Mouse (Mus musculus) heart, embryonic 15.5 days (tissue): ENCODE measurements around the gene Nhs. TPM values are rescaled to one million over a fixed set of nuclear protein-coding genes. Genes with fewer than 3 reads are reported as not detected.

Experiments used
- ATAC-seq: fragments of 200-750 bp; cut with Nextera tagmentation; replicated peaks from 2 replicates; pipeline ENCODE4 v1.8.0; 2017; ENCODE audit warnings: low read depth, moderate TSS enrichment; ENCODE audit not compliant: insufficient number of reproducible peaks, insufficient read depth, low FRiP score
- H3K27ac ChIP-seq: fragments of 300-500 bp; sonication (generic); 2 replicates; pipeline ENCODE4 v1.5.1; 2015; ENCODE audit warnings: mild to moderate bottlenecking, inconsistent platforms
- H3K27me3 ChIP-seq: fragments of 300-500 bp; sonication (generic); 2 replicates; pipeline ENCODE4 v1.6.1; 2015; ENCODE audit warnings: inconsistent platforms
- H3K36me3 ChIP-seq: fragments of 300-500 bp; sonication (generic); 2 replicates; pipeline ENCODE4 v1.6.1; 2015; ENCODE audit warnings: mild to moderate bottlenecking, inconsistent platforms
- H3K4me1 ChIP-seq: fragments of 300-500 bp; sonication (generic); replicated peaks from 2 replicates; pipeline ENCODE4 v1.6.1; 2015; ENCODE audit warnings: inconsistent platforms
- H3K4me2 ChIP-seq: fragments of 300-500 bp; sonication (generic); 2 replicates; pipeline ENCODE4 v1.6.1; 2015; ENCODE audit warnings: inconsistent platforms, mild to moderate bottlenecking, moderate library complexity
- H3K4me3 ChIP-seq: fragments of 300-500 bp; sonication (generic); 2 replicates; pipeline ENCODE4 v1.5.1; 2015; ENCODE audit warnings: mild to moderate bottlenecking, inconsistent platforms
- H3K9ac ChIP-seq: fragments of 300-500 bp; sonication (generic); 2 replicates; pipeline ENCODE4 v1.6.1; 2015; ENCODE audit warnings: mild to moderate bottlenecking, inconsistent platforms
- H3K9me3 ChIP-seq: fragments of 300-500 bp; sonication (generic); replicated peaks from 2 replicates; pipeline ENCODE4 v1.6.1; 2016; ENCODE audit warnings: inconsistent platforms
- whole genome bisulfite sequencing: fragments of 180-500 bp; shearing (Covaris S2); methylation state at CpG from one replicate; pipeline ENCODE4 v1.1.7; 2015; ENCODE audit warnings: mixed read lengths; 5-methylcytosine and 5-hydroxymethylcytosine counted together
- polyA plus RNA-seq: library from polyadenylated mRNA; unstranded; fragments of >200 nt; fragmentation: Nextera tagmentation; extraction: Ambion mirVana; gene quantifications from 2 replicates; pipeline ENCODE4 v1.2.1, GENCODE M21; 2015

Nhs gene
- polyA plus RNA-seq, 1 experiment from 2014 or later = 0.66 TPM

DNA sequence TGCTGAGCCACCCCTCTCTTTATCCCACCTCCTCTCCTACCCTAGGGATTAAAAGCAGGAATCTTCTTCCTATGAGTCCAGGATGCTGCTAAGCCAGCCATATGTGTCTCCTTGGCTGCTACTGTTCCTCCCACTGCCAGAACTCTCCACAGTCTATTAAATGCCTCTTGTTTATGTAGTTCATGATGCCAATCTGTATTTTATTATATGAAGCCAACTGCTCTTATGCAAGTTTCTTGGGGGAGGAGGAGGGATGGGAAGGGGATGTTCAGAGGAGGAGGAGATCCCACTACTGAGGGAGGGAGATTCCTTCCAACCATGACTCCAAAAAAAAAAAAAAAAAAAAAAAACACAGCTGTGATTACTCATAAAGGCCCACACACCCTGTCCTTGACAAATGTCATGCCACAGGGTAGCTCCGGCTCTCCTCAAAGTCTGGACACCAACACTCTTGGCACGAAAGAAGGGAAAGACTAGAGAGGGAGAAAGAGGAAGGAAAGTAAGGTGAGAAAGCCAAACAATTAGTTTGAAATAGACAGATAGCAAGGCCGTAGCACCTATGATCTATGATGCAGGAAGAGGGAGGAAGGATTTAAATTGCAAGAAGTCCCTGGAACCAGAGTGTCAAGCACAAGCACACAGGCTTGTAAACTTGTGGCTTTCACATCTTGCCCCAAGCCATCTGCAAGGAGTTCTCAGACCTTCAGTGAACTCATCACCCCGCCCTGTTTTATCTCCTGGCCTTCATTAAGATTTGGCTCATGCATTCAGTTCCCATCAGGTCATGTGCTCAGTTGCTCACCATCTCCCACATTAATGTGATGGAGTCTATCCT is 74.3 kb downstream of the Nhs start:
- Histone ChIP-seq H3K4me1 (no peaks in the 10 kb centered on the region), H3K4me2 (no peak overlapping the region), H3K27me3 (no peaks in the 10 kb centered on the region), H3K36me3 (no peaks in the 10 kb centered on the region), H3K9me3 (no peaks in the 10 kb centered on the region), H3K27ac (no peak overlapping the region), H3K4me3 (no peak overlapping the region), H3K9ac (no peak overlapping the region)
- no peak for ATAC-seq
- 58% methylated on average over 4 of the region's 4 CpGs for WGBS

DNA sequence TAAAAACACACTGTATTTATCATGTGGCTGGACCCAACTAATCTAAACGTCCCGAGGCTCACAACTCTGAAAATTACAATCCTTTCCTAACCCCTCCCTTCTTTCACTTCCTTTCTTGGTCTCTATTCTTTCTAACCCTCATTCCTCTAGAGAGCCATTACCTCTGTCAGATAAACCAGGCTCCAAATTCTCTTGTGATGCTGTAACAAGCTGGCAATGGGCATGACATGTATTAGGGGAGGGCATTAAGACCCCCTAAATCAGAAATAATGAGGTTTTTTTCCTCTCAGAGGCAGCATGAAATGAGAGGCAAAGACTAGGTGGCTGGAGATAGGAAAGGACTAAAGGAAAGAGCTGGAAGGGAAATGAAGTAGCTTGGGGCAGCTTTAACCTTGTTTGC is 96.4 kb downstream of the Nhs start:
- Histone ChIP-seq H3K27ac (no peak overlapping the region), H3K9me3 (no peaks in the 10 kb centered on the region), H3K27me3 (no peaks in the 10 kb centered on the region)

DNA sequence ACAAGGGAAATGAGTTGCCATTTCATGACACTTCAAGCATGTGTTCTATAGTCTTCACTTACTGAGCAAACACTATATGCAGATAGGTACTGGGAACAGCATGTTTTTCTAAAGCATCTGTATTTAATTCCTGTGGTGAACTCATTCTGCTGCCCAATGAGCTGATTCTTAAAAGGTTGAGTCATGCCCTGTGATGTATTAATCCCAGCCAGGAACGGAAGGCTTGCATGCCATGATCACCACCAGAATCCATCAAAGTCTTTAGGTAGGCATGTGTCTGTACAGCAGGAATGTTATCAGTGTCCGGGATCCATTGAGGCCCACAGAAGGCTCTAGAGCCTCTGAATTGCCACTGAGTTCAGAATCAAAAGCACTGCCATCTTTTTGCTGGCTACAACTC is 103.9 kb downstream of the Nhs start:
- ATAC-seq = no peak
- Histone ChIP-seq H3K4me3 (no peak overlapping the region), H3K36me3 (no peaks in the 10 kb centered on the region), H3K9me3 (no peaks in the 10 kb centered on the region), H3K4me1 (no peaks in the 10 kb centered on the region), H3K27ac (no peak overlapping the region), H3K27me3 (0 out of 2 replicates have a peak, but pooled peaks cover 7% of the 10 kb centered on the region), H3K4me2 (no peak overlapping the region), H3K9ac (no peak overlapping the region)
- 63% methylated on average over 2 of the region's 2 CpGs for WGBS

More for the DNA sequence above, 96.4 kb downstream of the Nhs start:
- no peak for ATAC-seq
- Histone ChIP-seq H3K4me3 (no peak overlapping the region), H3K4me2 (no peak overlapping the region), H3K4me1 (no peaks in the 10 kb centered on the region), H3K36me3 (no peaks in the 10 kb centered on the region), H3K9ac (no peak overlapping the region)
- 26% methylated on average over 2 of the region's 2 CpGs for WGBS

GRCm38 (mm10) chrX:162053566-162053965 is 106.0 kb downstream of the Nhs start:
- WGBS = 48% methylated on average over 5 of the region's 5 CpGs
- no peak for ATAC-seq
- H3K4me1 ChIP-seq = no peaks in the 10 kb centered on the region

DNA sequence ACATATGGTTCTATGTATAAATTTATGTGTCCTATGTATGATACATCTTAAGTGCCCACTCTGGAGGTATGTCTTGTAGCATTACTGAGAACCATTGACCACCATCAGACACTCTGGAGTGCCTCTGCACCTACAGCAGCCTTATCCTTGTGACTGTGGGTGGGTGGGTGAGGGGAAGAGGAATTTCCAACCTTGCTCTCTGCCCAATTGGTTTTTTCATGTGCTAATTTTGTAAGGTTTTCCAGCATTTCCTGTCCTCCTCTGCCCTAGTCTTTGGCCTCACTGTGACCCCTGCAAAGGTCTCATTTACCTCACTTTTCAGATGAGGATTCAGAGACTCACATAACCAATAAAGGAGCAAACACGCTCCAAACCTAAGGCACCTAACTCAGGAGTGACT is 107.0 kb downstream of the Nhs start:
- H3K9me3 ChIP-seq = no peaks in the 10 kb centered on the region
- no peaks in the 10 kb centered on the region for H3K4me1 ChIP-seq
- H3K36me3 ChIP-seq = no peaks in the 10 kb centered on the region
- no peak overlapping the region for H3K4me3 ChIP-seq
- H3K9ac ChIP-seq = no peak overlapping the region
- WGBS = 84% methylated on average over 1 of the region's 1 CpGs
- ATAC-seq = no peak
- no peak overlapping the region for H3K27ac ChIP-seq
- no peak overlapping the region for H3K4me2 ChIP-seq
- H3K27me3 ChIP-seq = 0 out of 2 replicates have a peak, but pooled peaks cover 7% of the 10 kb centered on the region

More at GRCm38 (mm10) chrX:162053566-162053965, 106.0 kb downstream of the Nhs start:
- Histone ChIP-seq H3K36me3 (no peaks in the 10 kb centered on the region), H3K27ac (no peak overlapping the region), H3K27me3 (0 out of 2 replicates have a peak, but pooled peaks cover 7% of the 10 kb centered on the region), H3K4me2 (no peak overlapping the region), H3K9ac (no peak overlapping the region), H3K9me3 (no peaks in the 10 kb centered on the region), H3K4me3 (no peak overlapping the region)

GRCm38 (mm10) chrX:162049616-162050015 is 109.9 kb downstream of the Nhs start:
- no peaks in the 10 kb centered on the region for H3K4me1 ChIP-seq
- H3K4me3 ChIP-seq = no peak overlapping the region
- 0 out of 2 replicates have a peak, but pooled peaks cover 4% of the 10 kb centered on the region for H3K27me3 ChIP-seq
- no peak overlapping the region for H3K9ac ChIP-seq
- 86% methylated on average over 2 of the region's 2 CpGs for WGBS
- no peaks in the 10 kb centered on the region for H3K36me3 ChIP-seq
- no peak for ATAC-seq
- H3K4me2 ChIP-seq = no peak overlapping the region
- H3K27ac ChIP-seq = no peak overlapping the region
- H3K9me3 ChIP-seq = no peaks in the 10 kb centered on the region

- no peak overlapping the region for H3K4me2 ChIP-seq
- H3K9ac ChIP-seq = no peak overlapping the region
- H3K27me3 ChIP-seq = 0 out of 2 replicates have a peak, but pooled peaks cover 3% of the 10 kb centered on the region
- H3K4me3 ChIP-seq = no peak overlapping the region
- ATAC-seq = no peak
- no peaks in the 10 kb centered on the region for H3K9me3 ChIP-seq
- WGBS = 71% methylated on average over 2 of the region's 2 CpGs
- no peak overlapping the region for H3K27ac ChIP-seq
- no peaks in the 10 kb centered on the region for H3K36me3 ChIP-seq
- H3K4me1 ChIP-seq = no peaks in the 10 kb centered on the region
These were observed 114.0 kb downstream of the Nhs start for GRCm38 (mm10) chrX:162045527-162045926.

DNA sequence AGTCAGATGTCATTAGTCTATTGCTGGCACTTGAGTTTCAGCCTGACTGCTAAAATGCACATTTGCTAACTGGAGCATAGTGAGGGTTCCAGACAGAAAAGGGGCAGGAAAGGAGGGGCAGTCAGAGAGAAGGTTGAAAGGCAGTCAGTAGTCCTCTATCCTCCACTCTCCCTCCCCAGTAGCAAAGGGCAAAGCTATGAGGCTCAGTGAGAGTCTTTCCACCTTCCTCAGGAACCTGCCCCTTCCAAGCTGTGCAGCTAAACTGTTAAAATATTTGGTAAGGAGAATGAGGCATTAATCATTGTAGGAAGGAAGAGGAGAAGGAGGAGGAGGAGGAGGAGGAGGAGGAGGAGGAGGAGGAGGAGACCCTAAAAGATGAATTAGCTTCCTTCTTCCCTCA is 115.4 kb downstream of the Nhs start:
- Histone ChIP-seq H3K4me1 (no peaks in the 10 kb centered on the region), H3K4me2 (no peak overlapping the region), H3K36me3 (no peaks in the 10 kb centered on the region), H3K9ac (no peak overlapping the region), H3K9me3 (no peaks in the 10 kb centered on the region), H3K27ac (no peak overlapping the region), H3K27me3 (0 out of 2 replicates have a peak, but pooled peaks cover 3% of the 10 kb centered on the region), H3K4me3 (no peak overlapping the region)
- ATAC-seq = no peak

DNA sequence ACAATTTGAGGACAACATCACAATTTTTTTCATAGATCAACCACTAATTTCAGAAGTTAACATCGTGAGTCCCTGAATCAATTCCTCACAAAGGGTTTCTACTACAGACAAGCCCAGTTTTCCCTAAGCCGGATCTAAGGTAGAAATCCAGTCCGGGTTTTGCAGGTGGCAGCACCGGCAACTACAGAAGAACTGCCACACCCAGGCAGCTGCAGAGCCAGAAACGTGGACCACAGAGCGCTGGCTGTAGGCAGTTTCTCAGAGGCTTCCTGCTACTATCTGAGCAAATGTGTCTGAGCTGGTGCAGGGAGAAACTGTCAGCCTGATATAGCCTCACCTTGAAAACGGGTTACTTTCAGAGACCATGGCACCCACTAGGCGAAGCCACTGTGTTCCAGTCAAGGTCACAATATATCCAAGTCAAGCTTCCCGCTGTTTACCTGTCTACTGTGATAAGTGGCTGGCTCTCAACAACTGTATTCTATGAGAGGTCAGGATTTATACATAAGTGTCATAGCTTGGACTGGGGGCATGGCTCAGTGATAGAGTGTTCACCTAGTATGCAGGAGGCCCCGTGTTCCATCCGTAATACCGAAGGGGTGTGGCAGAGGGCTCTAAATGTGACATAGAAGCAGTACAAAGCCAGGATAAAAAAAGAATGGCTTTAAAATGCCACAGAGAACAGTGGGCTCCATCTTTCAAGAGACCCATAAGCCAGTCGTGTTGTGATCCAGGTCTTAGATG is 134.1 kb downstream of the Nhs start:
- Histone ChIP-seq H3K4me2 (peak overlapping the region; percentile 25; the same call in 1 of the 2 replicates), H3K4me3 (no peak overlapping the region), H3K9ac (no peak overlapping the region), H3K27me3 (no peaks in the 10 kb centered on the region; the same call in 1 of the 2 replicates), H3K27ac (no peak overlapping the region), H3K36me3 (no peaks in the 10 kb centered on the region), H3K4me1 (no peaks in the 10 kb centered on the region), H3K9me3 (no peaks in the 10 kb centered on the region)
- ATAC-seq = no peak; the same call in 1 of the 2 replicates
- WGBS = 31% methylated on average over 13 of the region's 13 CpGs

DNA sequence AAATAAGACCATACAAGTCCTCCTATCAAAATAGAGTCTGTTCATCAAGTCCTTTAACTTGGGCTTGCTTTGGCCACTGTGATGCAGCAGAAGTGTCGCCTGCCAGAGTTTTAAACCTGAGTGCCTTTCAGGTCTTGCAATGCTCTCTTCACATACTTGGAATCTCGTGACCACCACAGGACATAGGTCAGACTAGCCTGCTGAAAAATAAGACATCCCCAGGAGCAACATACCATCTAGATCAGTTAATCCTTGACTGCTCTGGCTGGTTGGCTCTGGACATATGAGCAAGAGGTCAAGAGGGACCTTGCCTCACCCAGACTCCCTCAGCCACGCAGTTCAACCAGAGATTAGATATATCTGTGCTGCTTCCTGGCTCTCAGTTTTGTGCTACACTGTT is 137.8 kb downstream of the Nhs start:
- H3K9ac ChIP-seq = no peak overlapping the region

DNA sequence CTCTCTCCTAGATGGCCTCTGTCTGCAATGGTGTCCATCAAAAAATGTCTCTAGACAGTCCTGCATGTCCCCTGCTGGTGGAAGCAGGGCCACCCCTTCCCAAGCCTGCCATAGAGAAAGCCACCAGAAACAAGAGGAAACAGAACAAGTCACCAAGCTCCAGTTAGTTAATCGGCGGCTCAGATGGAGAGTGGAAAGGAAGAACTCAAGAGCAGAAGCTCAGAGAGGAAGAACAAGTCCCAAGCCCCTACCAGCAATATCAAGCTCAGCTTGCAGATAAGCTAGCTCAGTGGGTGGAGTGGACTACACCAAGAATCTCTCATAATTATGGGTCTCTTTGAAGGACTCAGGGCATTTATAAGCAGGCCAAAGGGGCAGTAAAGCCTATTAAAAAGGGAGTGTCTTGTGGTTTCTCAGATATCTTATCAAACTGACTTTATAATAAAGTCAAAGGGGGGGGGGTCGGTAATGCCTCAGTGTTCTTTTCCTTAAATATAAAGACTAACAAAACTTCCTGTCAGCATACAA is 139.4 kb downstream of the Nhs start:
- Histone ChIP-seq H3K4me1 (no peaks in the 10 kb centered on the region), H3K36me3 (no peaks in the 10 kb centered on the region), H3K4me2 (no peak overlapping the region), H3K4me3 (no peak overlapping the region), H3K27ac (no peak overlapping the region), H3K9ac (no peak overlapping the region), H3K9me3 (no peaks in the 10 kb centered on the region), H3K27me3 (no peaks in the 10 kb centered on the region; the same call in 1 of the 2 replicates)
- WGBS = 68% methylated on average over 3 of the region's 3 CpGs
- ATAC-seq = no peak

More for the DNA sequence above, 137.8 kb downstream of the Nhs start:
- no peaks in the 10 kb centered on the region for H3K9me3 ChIP-seq
- H3K27ac ChIP-seq = no peak overlapping the region
- no peak overlapping the region for H3K4me2 ChIP-seq
- H3K36me3 ChIP-seq = no peaks in the 10 kb centered on the region
- no peaks in the 10 kb centered on the region; the same call in 1 of the 2 replicates for H3K27me3 ChIP-seq
- 46% methylated on average over 3 of the region's 3 CpGs for WGBS
- H3K4me3 ChIP-seq = no peak overlapping the region
- H3K4me1 ChIP-seq = no peaks in the 10 kb centered on the region
- ATAC-seq = no peak
